Mouse (Mus musculus) right cerebral cortex, postnatal 10 days (tissue): ENCODE measurements around the gene Gcn1l1.
"Not testable (repeated sequence)": the region's sequence is repeated elsewhere in the genome, so short reads cannot be mapped to it uniquely, and the experiment has no call there.

Experiments
- DNase-seq, 2 experiments: peaks; one replicate each; pipeline ENCODE4 v3.0.0; 2021; ENCODE audit warnings: low spot score in 2 of 2

The Gcn1l1 gene

DNA sequence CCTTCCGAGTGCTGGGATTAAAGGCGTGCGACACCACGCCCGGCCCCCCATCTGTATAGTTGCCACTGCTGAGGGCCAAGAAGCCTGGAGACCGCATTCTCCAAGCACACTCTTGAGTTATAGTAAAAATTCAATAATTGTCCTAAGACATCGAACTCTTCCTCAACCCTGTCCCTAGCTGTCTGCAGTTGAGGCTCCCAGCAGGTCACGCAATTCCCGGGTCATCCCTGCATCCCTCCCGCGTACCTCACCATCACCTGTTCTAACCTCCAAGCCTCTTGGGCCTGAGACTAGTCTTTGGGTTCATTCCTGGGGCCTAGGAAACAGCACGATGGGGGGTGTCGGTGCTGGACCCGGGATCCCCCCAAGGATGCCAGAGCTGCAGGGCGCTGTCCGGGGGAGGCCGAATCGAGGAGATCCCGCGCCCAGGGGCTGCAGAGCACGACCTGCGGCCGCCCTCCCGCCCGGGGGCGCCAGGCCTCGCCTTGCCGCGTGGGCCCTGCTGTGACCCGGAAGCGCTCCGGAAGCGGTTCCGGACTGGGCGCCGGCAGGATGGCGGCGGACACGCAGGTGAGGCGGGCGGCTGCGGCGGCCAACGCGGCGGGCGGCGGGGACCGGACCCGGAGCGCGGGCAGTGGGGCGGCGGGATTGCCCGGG lies at the start of gene Gcn1l1:
Gcn1l1 (plus strand) TSS at position 518 of the 657 bp plus-strand sequence.
- peak; percentile 84 to 86 for DNase-seq

GRCm38 (mm10) chr5:115516081-115516907 lies 48.8 kb upstream of the Gcn1l1 start:
- no peak for DNase-seq

- no peak for DNase-seq
Measured at GRCm38 (mm10) chr5:115516908-115517307, 48.1 kb upstream of the Gcn1l1 start.

- DNase-seq = no peak
Measured at GRCm38 (mm10) chr5:115517501-115517900, 47.6 kb upstream of the Gcn1l1 start.

DNA sequence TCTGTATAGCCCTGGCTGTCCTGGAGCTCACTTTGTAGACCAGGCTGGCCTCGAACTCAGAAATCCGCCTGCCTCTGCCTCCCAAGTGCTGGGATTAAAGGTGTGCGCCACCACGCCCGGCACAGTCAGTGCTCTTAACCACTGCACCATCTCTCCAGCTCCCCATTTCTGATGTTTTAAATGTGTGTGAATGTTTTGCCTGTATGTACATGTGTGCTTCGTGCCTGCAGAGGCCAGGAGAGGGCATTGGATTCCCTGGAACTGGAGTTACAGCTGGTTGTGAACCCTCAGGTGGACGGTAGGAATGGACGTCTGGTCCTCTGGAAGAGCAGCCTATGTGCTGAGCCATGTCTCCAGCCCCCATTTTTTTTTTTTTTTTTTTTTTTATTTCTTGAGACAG lies 46.8 kb upstream of the Gcn1l1 start:
- DNase-seq = not testable (repeated sequence)

DNA sequence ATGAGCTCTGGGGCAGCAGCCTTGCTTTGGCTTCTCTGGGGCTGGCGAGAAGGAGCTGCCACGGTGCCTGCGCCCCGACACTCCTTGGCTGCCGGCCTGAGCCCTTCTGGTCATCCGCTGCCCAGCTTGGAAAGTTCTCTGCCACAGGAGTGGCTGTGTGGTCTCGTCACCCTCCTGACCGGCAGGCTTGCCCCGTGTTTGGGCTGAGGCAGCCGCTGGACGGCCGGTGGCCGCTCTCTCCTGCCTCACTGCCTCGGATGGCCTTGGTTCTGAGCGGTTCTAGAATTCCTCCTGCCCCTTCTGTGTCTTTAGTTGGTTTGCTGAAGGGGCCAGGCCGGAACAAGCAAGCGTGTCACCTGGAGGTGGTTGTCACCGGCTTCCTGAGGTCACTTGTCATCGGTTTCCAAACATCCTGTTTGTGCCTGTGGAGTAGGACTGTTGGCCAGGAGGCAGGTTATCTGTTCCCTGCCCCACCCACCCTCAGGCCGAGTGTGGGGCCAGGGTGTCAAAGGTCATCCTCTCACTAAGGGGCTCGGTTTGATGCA lies 44.7 kb upstream of the Gcn1l1 start:
- DNase-seq = peak in 1 of 2 experiments; percentile 68

- DNase-seq = no peak
Measured at GRCm38 (mm10) chr5:115521553-115522461, 43.2 kb upstream of the Gcn1l1 start.

DNA sequence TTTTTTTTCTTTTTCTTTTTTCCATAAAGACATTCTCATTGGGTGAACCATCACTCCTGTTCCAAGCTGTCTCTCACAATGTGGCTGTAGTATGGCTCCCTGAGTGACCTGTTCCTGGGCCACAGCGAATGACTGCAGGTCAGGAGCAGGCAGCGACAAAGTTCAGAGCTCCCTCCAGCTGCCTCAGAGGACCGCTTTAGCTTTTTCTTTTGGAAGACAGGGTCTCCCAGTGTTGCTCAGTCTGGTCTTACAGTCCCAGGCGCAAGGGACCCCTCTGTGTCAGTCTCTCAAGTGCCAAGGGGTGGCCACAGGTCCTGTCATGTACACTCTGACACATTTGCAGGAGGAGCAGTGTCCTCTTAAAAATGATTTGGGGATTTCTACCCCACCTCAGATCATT lies 42.5 kb upstream of the Gcn1l1 start:
- no peak for DNase-seq

DNA sequence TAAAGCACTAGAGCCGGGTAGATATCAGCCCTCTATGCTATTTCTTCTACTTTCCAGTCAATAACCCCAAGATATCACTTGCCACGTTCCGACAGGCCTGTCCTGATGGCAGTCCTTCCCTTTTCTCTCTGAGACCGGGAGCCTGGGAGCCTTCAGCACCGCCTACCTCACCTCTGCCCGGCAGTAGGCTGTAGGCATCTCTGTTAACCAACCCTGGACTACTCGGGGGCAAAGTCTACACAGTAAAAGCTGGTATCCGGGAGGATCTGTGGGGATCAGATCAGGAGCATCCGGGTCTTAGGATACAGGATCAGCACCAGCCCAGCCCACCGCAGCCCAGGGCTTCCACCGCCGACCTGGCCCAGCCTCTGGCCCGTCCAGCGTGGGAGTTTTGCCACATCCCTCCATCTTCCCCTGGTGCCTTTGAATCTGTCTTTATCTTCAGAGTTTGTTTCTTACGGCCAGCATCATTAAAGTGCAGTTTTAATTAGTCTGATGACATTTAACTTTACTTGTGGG lies 42.0 kb upstream of the Gcn1l1 start:
- no peak for DNase-seq

- no peak for DNase-seq
Measured at GRCm38 (mm10) chr5:115523971-115524370, 41.1 kb upstream of the Gcn1l1 start.

GRCm38 (mm10) chr5:115524471-115524870 lies 40.6 kb upstream of the Gcn1l1 start:
- DNase-seq = no peak

DNA sequence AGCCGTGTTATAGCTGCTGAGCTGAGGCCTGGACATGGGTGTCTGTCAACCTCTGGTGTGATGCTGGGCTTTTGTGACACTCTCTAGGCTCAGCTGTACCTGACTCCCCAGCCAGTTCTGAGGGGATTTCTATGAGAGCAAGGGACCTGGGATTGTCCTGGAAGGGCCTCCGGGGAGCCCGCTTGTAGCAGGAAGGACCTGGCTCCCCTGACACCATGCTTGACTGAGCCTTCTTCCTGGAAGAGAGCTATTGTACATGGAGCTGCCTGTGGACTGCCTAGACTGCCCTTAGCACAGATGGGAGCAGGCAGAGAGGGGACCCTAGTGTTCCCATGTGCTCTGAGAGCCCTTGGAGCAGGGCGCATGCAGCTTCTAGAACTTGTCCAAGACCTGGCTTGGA lies 39.6 kb upstream of the Gcn1l1 start:
- DNase-seq = no peak

GRCm38 (mm10) chr5:115525943-115526342 lies 39.1 kb upstream of the Gcn1l1 start:
- DNase-seq = no peak

- no peak for DNase-seq
Measured at GRCm38 (mm10) chr5:115526456-115527202, 38.4 kb upstream of the Gcn1l1 start.

- no peak for DNase-seq
Measured at GRCm38 (mm10) chr5:115528128-115528527, 36.9 kb upstream of the Gcn1l1 start.

- DNase-seq = no peak
Measured at GRCm38 (mm10) chr5:115529364-115529741, 35.7 kb upstream of the Gcn1l1 start.

- no peak for DNase-seq
Measured at GRCm38 (mm10) chr5:115529742-115530446, 35.2 kb upstream of the Gcn1l1 start.

DNA sequence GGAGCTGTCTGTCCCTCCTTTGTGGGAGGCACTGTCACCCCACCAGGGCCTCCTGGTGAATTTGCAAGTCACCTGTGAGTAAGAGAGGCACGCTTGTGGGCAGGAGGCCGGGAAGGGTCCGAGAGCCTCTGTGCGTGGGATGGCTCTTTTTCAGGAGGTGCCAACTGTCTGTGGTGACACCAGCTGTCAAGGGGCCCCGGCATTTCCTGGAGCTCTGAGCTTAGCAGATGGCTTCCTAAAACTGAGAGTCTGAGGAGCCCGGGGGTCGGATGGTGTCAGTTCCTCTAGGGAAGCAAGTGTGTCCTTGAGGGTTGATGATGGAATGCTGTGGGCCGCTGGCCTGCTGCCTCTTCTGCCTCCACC lies 34.6 kb upstream of the Gcn1l1 start:
- peak; percentile 60 to 69 for DNase-seq

GRCm38 (mm10) chr5:115531671-115532270 lies 33.3 kb upstream of the Gcn1l1 start:
- DNase-seq = peak; percentile 69 to 74

- no peak for DNase-seq
Measured at GRCm38 (mm10) chr5:115534290-115534731, 30.7 kb upstream of the Gcn1l1 start.
